Mouse (Mus musculus): ENCODE results near the gene Ahcyl1. TPM values are rescaled to one million over a fixed set of nuclear protein-coding genes. Genes with fewer than 3 reads are reported as not detected.
A peak's percentile ranks its signal among the peaks of the same experiment; 100 is the strongest.

Gene Ahcyl1
- polyA plus RNA-seq, 1 experiment, result 61.2 TPM

GRCm38 (mm10) chr3:107695219-107695947 lies 977 bp downstream of the Ahcyl1 start:
- no peak for TF ChIP-seq POLR2A (IDR thresholded peaks at IDR 0.05; ENCODE audit: control insufficient read depth, extremely low read depth, insufficient read depth, low read length, poor library complexity)
- no peak for TF ChIP-seq CTCF (IDR thresholded peaks at IDR 0.05; ENCODE audit: borderline replicate concordance, control insufficient read depth, extremely low read depth, insufficient read depth, low read length, poor library complexity)
- WGBS, result 6% methylated on average over 16 of the region's 16 CpGs
- no peak overlapping the region for H3K27ac ChIP-seq (ENCODE audit: control insufficient read depth, insufficient read depth, low read length)

GRCm38 (mm10) chr3:107694256-107694900 lies 2.0 kb downstream of the Ahcyl1 start:
- no peaks in the 10 kb centered on the region for H3K27me3 ChIP-seq (ENCODE audit: control insufficient read depth, insufficient read depth, low read length)
- peaks cover 9% of the 10 kb centered on the region for H3K4me1 ChIP-seq (replicated peaks; ENCODE audit: control insufficient read depth, insufficient read depth, low read length)
- TF ChIP-seq POLR2A (IDR thresholded peaks at IDR 0.05; ENCODE audit: control insufficient read depth, extremely low read depth, insufficient read depth, low read length, poor library complexity), result no peak
- no peak for TF ChIP-seq CTCF (IDR thresholded peaks at IDR 0.05; ENCODE audit: borderline replicate concordance, control insufficient read depth, extremely low read depth, insufficient read depth, low read length, poor library complexity)
- no peak overlapping the region for H3K4me3 ChIP-seq (ENCODE audit: control insufficient read depth, insufficient read depth, low read length)
- DNase-seq, result no peak
- WGBS, result 88% methylated on average over 2 of the region's 2 CpGs
- H3K27ac ChIP-seq (ENCODE audit: control insufficient read depth, insufficient read depth, low read length), result no peak overlapping the region
- H3K36me3 ChIP-seq (ENCODE audit: control insufficient read depth, insufficient read depth, low read length), result no peaks in the 10 kb centered on the region

More at GRCm38 (mm10) chr3:107695219-107695947, 977 bp downstream of the Ahcyl1 start:
- no peaks in the 10 kb centered on the region for H3K27me3 ChIP-seq (ENCODE audit: control insufficient read depth, insufficient read depth, low read length)
- H3K4me3 ChIP-seq (ENCODE audit: control insufficient read depth, insufficient read depth, low read length), result peak overlapping the region; percentile 61
- H3K4me1 ChIP-seq (replicated peaks; ENCODE audit: control insufficient read depth, insufficient read depth, low read length), result peaks cover 9% of the 10 kb centered on the region
- DNase-seq, result no peak
- no peaks in the 10 kb centered on the region for H3K36me3 ChIP-seq (ENCODE audit: control insufficient read depth, insufficient read depth, low read length)

GRCm38 (mm10) chr3:107690366-107690765 lies 6.0 kb downstream of the Ahcyl1 start:
- Histone ChIP-seq H3K27ac (ENCODE audit: control insufficient read depth, insufficient read depth, low read length) (no peak overlapping the region), H3K36me3 (ENCODE audit: control insufficient read depth, insufficient read depth, low read length) (no peaks in the 10 kb centered on the region), H3K27me3 (ENCODE audit: control insufficient read depth, insufficient read depth, low read length) (no peaks in the 10 kb centered on the region), H3K4me1 (replicated peaks; ENCODE audit: control insufficient read depth, insufficient read depth, low read length) (peaks cover 4% of the 10 kb centered on the region), H3K4me3 (ENCODE audit: control insufficient read depth, insufficient read depth, low read length) (no peak overlapping the region)
- TF ChIP-seq POLR2A (IDR thresholded peaks at IDR 0.05; ENCODE audit: control insufficient read depth, extremely low read depth, insufficient read depth, low read length, poor library complexity), result no peak
- TF ChIP-seq CTCF (IDR thresholded peaks at IDR 0.05; ENCODE audit: borderline replicate concordance, control insufficient read depth, extremely low read depth, insufficient read depth, low read length, poor library complexity), result no peak
- whole genome bisulfite sequencing, result 93% methylated on average over 2 of the region's 2 CpGs
- no peak for DNase-seq

GRCm38 (mm10) chr3:107689245-107689644 lies 7.1 kb downstream of the Ahcyl1 start:
- Histone ChIP-seq H3K4me3 (ENCODE audit: control insufficient read depth, insufficient read depth, low read length) (no peak overlapping the region), H3K4me1 (replicated peaks; ENCODE audit: control insufficient read depth, insufficient read depth, low read length) (no peaks in the 10 kb centered on the region), H3K36me3 (ENCODE audit: control insufficient read depth, insufficient read depth, low read length) (no peaks in the 10 kb centered on the region), H3K27me3 (ENCODE audit: control insufficient read depth, insufficient read depth, low read length) (no peaks in the 10 kb centered on the region), H3K27ac (ENCODE audit: control insufficient read depth, insufficient read depth, low read length) (no peak overlapping the region)
- TF ChIP-seq POLR2A (IDR thresholded peaks at IDR 0.05; ENCODE audit: control insufficient read depth, extremely low read depth, insufficient read depth, low read length, poor library complexity), result no peak
- no peak for TF ChIP-seq CTCF (IDR thresholded peaks at IDR 0.05; ENCODE audit: borderline replicate concordance, control insufficient read depth, extremely low read depth, insufficient read depth, low read length, poor library complexity)
- no peak for DNase-seq

GRCm38 (mm10) chr3:107688236-107688635 lies 8.1 kb downstream of the Ahcyl1 start:
- DNase-seq, result no peak
- H3K36me3 ChIP-seq (ENCODE audit: control insufficient read depth, insufficient read depth, low read length), result no peaks in the 10 kb centered on the region
- TF ChIP-seq CTCF (IDR thresholded peaks at IDR 0.05; ENCODE audit: borderline replicate concordance, control insufficient read depth, extremely low read depth, insufficient read depth, low read length, poor library complexity) (no peak), POLR2A (IDR thresholded peaks at IDR 0.05; ENCODE audit: control insufficient read depth, extremely low read depth, insufficient read depth, low read length, poor library complexity) (no peak)
- no peaks in the 10 kb centered on the region for H3K27me3 ChIP-seq (ENCODE audit: control insufficient read depth, insufficient read depth, low read length)
- H3K27ac ChIP-seq (ENCODE audit: control insufficient read depth, insufficient read depth, low read length), result no peak overlapping the region
- no peaks in the 10 kb centered on the region for H3K4me1 ChIP-seq (replicated peaks; ENCODE audit: control insufficient read depth, insufficient read depth, low read length)
- no peak overlapping the region for H3K4me3 ChIP-seq (ENCODE audit: control insufficient read depth, insufficient read depth, low read length)
- 92% methylated on average over 1 of the region's 1 CpGs for WGBS

GRCm38 (mm10) chr3:107686276-107686977 lies 9.9 kb downstream of the Ahcyl1 start:
- H3K36me3 ChIP-seq (ENCODE audit: control insufficient read depth, insufficient read depth, low read length), result no peaks in the 10 kb centered on the region
- TF ChIP-seq POLR2A (IDR thresholded peaks at IDR 0.05; ENCODE audit: control insufficient read depth, extremely low read depth, insufficient read depth, low read length, poor library complexity) (no peak), CTCF (IDR thresholded peaks at IDR 0.05; ENCODE audit: borderline replicate concordance, control insufficient read depth, extremely low read depth, insufficient read depth, low read length, poor library complexity) (no peak)
- H3K27ac ChIP-seq (ENCODE audit: control insufficient read depth, insufficient read depth, low read length), result no peak overlapping the region
- 67% methylated on average over 3 of the region's 3 CpGs for WGBS
- no peaks in the 10 kb centered on the region for H3K4me1 ChIP-seq (replicated peaks; ENCODE audit: control insufficient read depth, insufficient read depth, low read length)
- no peak for DNase-seq
- no peaks in the 10 kb centered on the region for H3K27me3 ChIP-seq (ENCODE audit: control insufficient read depth, insufficient read depth, low read length)
- H3K4me3 ChIP-seq (ENCODE audit: control insufficient read depth, insufficient read depth, low read length), result no peak overlapping the region
